Mouse (Mus musculus) embryonic facial prominence, embryonic 15.5 days (tissue): ENCODE measurements around the gene Ppp1r12b. TPM values are rescaled to one million over a fixed set of nuclear protein-coding genes. Genes with fewer than 3 reads are reported as not detected.

Experiments
- ATAC-seq: fragments of 200-750 bp; cut with Nextera tagmentation; 2 replicates; pipeline ENCODE4 v1.8.0; 2017; ENCODE audit warnings: low read depth, moderate TSS enrichment; ENCODE audit not compliant: insufficient number of reproducible peaks, low FRiP score, low TSS enrichment
- H3K27ac ChIP-seq: fragments of 300-500 bp; sonication (generic); replicated peaks from 2 replicates; pipeline ENCODE4 v1.5.1; 2015; ENCODE audit warnings: mild to moderate bottlenecking, inconsistent platforms
- H3K27me3 ChIP-seq: fragments of 300-500 bp; sonication (generic); 2 replicates; pipeline ENCODE4 v1.6.1; 2015; ENCODE audit warnings: inconsistent platforms
- H3K36me3 ChIP-seq: fragments of 300-500 bp; sonication (generic); 2 replicates; pipeline ENCODE4 v1.6.1; 2015; ENCODE audit warnings: mild to moderate bottlenecking, inconsistent platforms
- H3K4me1 ChIP-seq: fragments of 300-500 bp; sonication (generic); 2 replicates; pipeline ENCODE4 v1.6.1; 2015; ENCODE audit warnings: inconsistent platforms
- H3K4me2 ChIP-seq: fragments of 300-500 bp; sonication (generic); replicated peaks from 2 replicates; pipeline ENCODE4 v1.6.1; 2015; ENCODE audit warnings: mild to moderate bottlenecking, inconsistent platforms
- H3K4me3 ChIP-seq: fragments of 300-500 bp; sonication (generic); replicated peaks from 2 replicates; pipeline ENCODE4 v1.5.1; 2015; ENCODE audit warnings: mild to moderate bottlenecking, inconsistent platforms
- H3K9ac ChIP-seq: fragments of 300-500 bp; sonication (generic); 2 replicates; pipeline ENCODE4 v1.6.1; 2015; ENCODE audit warnings: inconsistent platforms
- H3K9me3 ChIP-seq: fragments of 300-500 bp; sonication (generic); replicated peaks from 2 replicates; pipeline ENCODE4 v1.6.1; 2016; ENCODE audit warnings: inconsistent platforms
- WGBS: fragments of 180-500 bp; shearing (Covaris S2); methylation state at CpG from one replicate; pipeline ENCODE4 v1.1.7; 2015; 5-methylcytosine and 5-hydroxymethylcytosine counted together
- polyA plus RNA-seq: library from polyadenylated mRNA; unstranded; fragments of >200 nt; fragmentation: Nextera tagmentation; extraction: Ambion mirVana; gene quantifications from 2 replicates; pipeline ENCODE4 v1.2.1, GENCODE M21; 2015

The Ppp1r12b gene
- polyA plus RNA-seq, 1 experiment from 2014 or later = 9.6 TPM

GRCm38 (mm10) chr1:134722891-134723290 lies 232.9 kb downstream of the Ppp1r12b start:
- no peak for ATAC-seq
- 0 out of 2 replicates have a peak, but pooled peaks cover 4% of the 10 kb centered on the region for H3K4me1 ChIP-seq
- no peak overlapping the region for H3K4me2 ChIP-seq
- no peaks in the 10 kb centered on the region for H3K27me3 ChIP-seq
- no peak overlapping the region for H3K27ac ChIP-seq
- 68% methylated on average over 7 of the region's 7 CpGs for WGBS
- H3K9ac ChIP-seq = no peak overlapping the region
- no peak overlapping the region for H3K4me3 ChIP-seq
- H3K9me3 ChIP-seq = no peaks in the 10 kb centered on the region
- H3K36me3 ChIP-seq = no peaks in the 10 kb centered on the region

GRCm38 (mm10) chr1:134721486-134721885 lies 234.3 kb downstream of the Ppp1r12b start:
- no peak for ATAC-seq
- Histone ChIP-seq H3K4me2 (no peak overlapping the region), H3K27ac (no peak overlapping the region), H3K4me1 (0 out of 2 replicates have a peak, but pooled peaks cover 4% of the 10 kb centered on the region), H3K9ac (no peak overlapping the region), H3K36me3 (no peaks in the 10 kb centered on the region), H3K9me3 (no peaks in the 10 kb centered on the region), H3K27me3 (no peaks in the 10 kb centered on the region), H3K4me3 (no peak overlapping the region)
- WGBS = 63% methylated on average over 5 of the region's 5 CpGs

DNA sequence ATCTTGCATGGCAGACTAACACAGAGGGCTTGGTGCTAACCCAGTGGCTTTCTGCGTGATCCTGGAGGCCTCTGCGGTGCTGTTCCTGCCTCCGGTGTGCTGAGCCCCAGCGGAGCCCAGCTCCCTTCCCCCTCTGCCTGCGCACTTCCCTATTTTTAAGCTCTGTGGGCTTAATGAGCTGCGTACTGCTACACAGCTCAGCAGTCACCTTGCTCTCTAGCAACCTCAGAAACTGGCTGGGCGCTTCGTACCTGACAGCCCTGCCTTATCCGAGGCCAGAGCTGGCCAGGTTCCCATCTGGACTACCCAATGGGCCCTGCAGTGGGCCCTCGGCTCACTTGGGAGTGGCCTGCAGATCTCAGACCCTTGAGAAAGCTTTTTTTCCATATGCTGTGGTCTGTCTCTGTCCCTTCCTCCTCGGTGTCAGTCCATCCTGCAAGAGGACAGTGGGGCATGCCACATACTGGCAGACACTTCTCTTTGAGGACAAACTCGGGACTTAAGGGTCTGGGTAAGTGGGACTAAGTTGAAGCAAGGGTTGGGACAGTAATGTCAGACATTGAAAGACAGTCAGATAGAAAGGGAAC lies 235.9 kb downstream of the Ppp1r12b start:
- no peaks in the 10 kb centered on the region for H3K36me3 ChIP-seq
- ATAC-seq = no peak
- no peaks in the 10 kb centered on the region for H3K9me3 ChIP-seq
- 55% methylated on average over 12 of the region's 12 CpGs for WGBS
- H3K27me3 ChIP-seq = no peaks in the 10 kb centered on the region
- no peak overlapping the region for H3K9ac ChIP-seq
- H3K4me1 ChIP-seq = 0 out of 2 replicates have a peak, but pooled peaks cover 4% of the 10 kb centered on the region
- no peak overlapping the region for H3K4me3 ChIP-seq
- no peak overlapping the region for H3K4me2 ChIP-seq
- H3K27ac ChIP-seq = no peak overlapping the region

- Histone ChIP-seq H3K4me2 (no peak overlapping the region), H3K9ac (no peak overlapping the region), H3K27me3 (peaks cover 26% of the 10 kb centered on the region), H3K27ac (no peak overlapping the region), H3K4me1 (0 out of 2 replicates have a peak, but pooled peaks cover 5% of the 10 kb centered on the region), H3K4me3 (no peak overlapping the region), H3K36me3 (no peaks in the 10 kb centered on the region), H3K9me3 (no peaks in the 10 kb centered on the region)
- 77% methylated on average over 5 of the region's 5 CpGs for WGBS
- ATAC-seq = no peak
Observed at GRCm38 (mm10) chr1:134715092-134715491, 240.7 kb downstream of the Ppp1r12b start.

- Histone ChIP-seq H3K27ac (no peak overlapping the region), H3K4me2 (no peak overlapping the region), H3K9me3 (no peaks in the 10 kb centered on the region), H3K4me3 (no peak overlapping the region), H3K9ac (no peak overlapping the region), H3K36me3 (no peaks in the 10 kb centered on the region), H3K27me3 (peaks cover 35% of the 10 kb centered on the region), H3K4me1 (peaks cover 9% of the 10 kb centered on the region)
- WGBS = 67% methylated on average over 8 of the region's 8 CpGs
- ATAC-seq = no peak
Observed at GRCm38 (mm10) chr1:134714166-134714565, 241.6 kb downstream of the Ppp1r12b start.

GRCm38 (mm10) chr1:134713421-134713969 lies 242.2 kb downstream of the Ppp1r12b start:
- H3K9ac ChIP-seq = no peak overlapping the region
- peaks cover 42% of the 10 kb centered on the region for H3K27me3 ChIP-seq
- H3K4me2 ChIP-seq = no peak overlapping the region
- no peak for ATAC-seq
- H3K4me1 ChIP-seq = peaks cover 16% of the 10 kb centered on the region
- no peak overlapping the region for H3K27ac ChIP-seq
- WGBS = 18% methylated on average over 11 of the region's 11 CpGs
- no peaks in the 10 kb centered on the region for H3K36me3 ChIP-seq
- no peaks in the 10 kb centered on the region for H3K9me3 ChIP-seq
- no peak overlapping the region for H3K4me3 ChIP-seq

GRCm38 (mm10) chr1:134712781-134713299 lies 242.9 kb downstream of the Ppp1r12b start:
- H3K9me3 ChIP-seq = no peaks in the 10 kb centered on the region
- ATAC-seq = no peak
- no peaks in the 10 kb centered on the region for H3K36me3 ChIP-seq
- no peak overlapping the region for H3K4me3 ChIP-seq
- peaks cover 18% of the 10 kb centered on the region for H3K4me1 ChIP-seq
- WGBS = 74% methylated on average over 9 of the region's 9 CpGs
- no peak overlapping the region for H3K9ac ChIP-seq
- H3K27me3 ChIP-seq = peaks cover 46% of the 10 kb centered on the region
- no peak overlapping the region for H3K4me2 ChIP-seq
- no peak overlapping the region for H3K27ac ChIP-seq

GRCm38 (mm10) chr1:134711653-134712052 lies 244.1 kb downstream of the Ppp1r12b start:
- Histone ChIP-seq H3K4me1 (peaks cover 18% of the 10 kb centered on the region), H3K9me3 (no peaks in the 10 kb centered on the region), H3K9ac (no peak overlapping the region), H3K27me3 (peaks cover 58% of the 10 kb centered on the region), H3K4me2 (no peak overlapping the region), H3K36me3 (no peaks in the 10 kb centered on the region), H3K4me3 (no peak overlapping the region), H3K27ac (no peak overlapping the region)
- no peak for ATAC-seq
- 75% methylated on average over 5 of the region's 5 CpGs for WGBS

GRCm38 (mm10) chr1:134711061-134711460 lies 244.7 kb downstream of the Ppp1r12b start:
- no peaks in the 10 kb centered on the region for H3K36me3 ChIP-seq
- no peak overlapping the region for H3K27ac ChIP-seq
- WGBS = 76% methylated on average over 7 of the region's 7 CpGs
- no peak overlapping the region for H3K9ac ChIP-seq
- peaks cover 18% of the 10 kb centered on the region for H3K4me1 ChIP-seq
- peaks cover 64% of the 10 kb centered on the region for H3K27me3 ChIP-seq
- ATAC-seq = no peak
- no peaks in the 10 kb centered on the region for H3K9me3 ChIP-seq
- no peak overlapping the region for H3K4me2 ChIP-seq
- no peak overlapping the region for H3K4me3 ChIP-seq

- peaks cover 24% of the 10 kb centered on the region for H3K4me1 ChIP-seq
- H3K27me3 ChIP-seq = peaks cover 75% of the 10 kb centered on the region
- H3K9ac ChIP-seq = peak overlapping the region; percentile 31; the same call in 1 of the 2 replicates
- ATAC-seq = 0 out of 2 replicates have a peak, but pooled peaks have one; percentile 23
- H3K9me3 ChIP-seq = no peaks in the 10 kb centered on the region
- peak overlapping the region; percentile 50 for H3K4me3 ChIP-seq
- no peaks in the 10 kb centered on the region for H3K36me3 ChIP-seq
- no peak overlapping the region for H3K27ac ChIP-seq
- WGBS = 15% methylated on average over 26 of the region's 26 CpGs
- peak overlapping the region; percentile 95 for H3K4me2 ChIP-seq
Observed at GRCm38 (mm10) chr1:134709411-134710306, 246.1 kb downstream of the Ppp1r12b start.

GRCm38 (mm10) chr1:134708801-134709385 lies 246.8 kb downstream of the Ppp1r12b start:
- H3K27me3 ChIP-seq = peaks cover 75% of the 10 kb centered on the region
- under 1% methylated on average over 46 of the region's 46 CpGs for WGBS
- ATAC-seq = 0 out of 2 replicates have a peak, but pooled peaks have one; percentile 1

More at GRCm38 (mm10) chr1:134708801-134709385, 246.8 kb downstream of the Ppp1r12b start:
- peak overlapping the region; percentile 50 for H3K4me3 ChIP-seq
- H3K9ac ChIP-seq = peak overlapping the region; percentile 31; the same call in 1 of the 2 replicates
- H3K27ac ChIP-seq = no peak overlapping the region
- H3K4me2 ChIP-seq = peak overlapping the region; percentile 95
- H3K4me1 ChIP-seq = peaks cover 24% of the 10 kb centered on the region
- H3K36me3 ChIP-seq = no peaks in the 10 kb centered on the region
- no peaks in the 10 kb centered on the region for H3K9me3 ChIP-seq
